Mouse (Mus musculus) inflammation-experienced regulatory T-cells, adult 6 months (primary cell): ENCODE measurements around the gene Minos1. TPM values are rescaled to one million over a fixed set of nuclear protein-coding genes. Genes with fewer than 3 reads are reported as not detected.

Experiments
- ATAC-seq: one replicate; pipeline ENCODE4 v1.8.0; 2017
- polyA plus RNA-seq, 3 experiments: library from polyadenylated mRNA; unstranded; fragments of 100-300 nt; shearing (Covaris generic); gene quantifications; one replicate each; pipeline ENCODE4 v1.2.1; 2017

Minos1 gene
- 100 to 1,000 TPM; 341 to 392 (median 352) TPM for polyA plus RNA-seq

DNA sequence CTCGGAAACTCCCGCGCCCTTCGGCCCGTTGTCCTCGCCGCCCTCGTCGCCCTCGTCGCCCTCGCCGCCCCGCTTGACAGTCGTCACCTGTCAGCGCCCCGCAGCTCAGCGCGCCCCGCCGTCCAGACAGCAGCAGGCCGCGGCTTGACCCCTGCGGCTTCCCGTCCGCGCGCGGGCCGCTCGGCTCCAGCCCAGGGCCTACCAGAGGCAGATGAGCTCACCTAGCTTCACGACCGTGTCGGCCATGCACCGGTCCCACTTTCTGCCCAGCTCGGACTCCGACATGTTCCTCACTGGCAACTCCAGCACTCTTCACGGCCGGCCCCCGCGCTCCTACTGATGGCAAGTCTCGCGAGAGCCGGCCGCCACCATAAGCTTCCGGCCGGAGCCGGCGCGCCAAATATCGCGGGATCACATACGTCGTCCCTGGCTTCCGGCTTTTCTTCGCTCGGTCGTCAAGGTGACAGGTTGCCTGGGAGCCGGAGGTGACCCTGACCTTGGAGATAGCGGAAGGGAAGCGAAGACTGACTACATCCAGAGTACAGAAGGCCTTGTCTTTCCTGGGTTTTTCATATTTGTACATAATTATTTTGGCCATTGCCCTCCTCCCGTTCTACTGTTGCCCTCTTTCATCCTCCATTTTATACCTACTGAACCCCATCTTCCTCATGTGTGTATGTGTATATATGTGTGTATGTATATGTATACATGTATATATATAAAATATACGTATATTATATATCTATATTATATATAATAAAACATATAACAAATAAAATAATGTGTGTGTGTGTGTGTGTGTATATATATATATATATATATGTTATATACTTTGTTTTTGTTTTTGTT, at the start of gene Minos1:
Gene Minos1, minus strand, starts transcription at position 413 of the 849 bp plus-strand sequence.
- ATAC-seq, result peak; percentile 99

DNA sequence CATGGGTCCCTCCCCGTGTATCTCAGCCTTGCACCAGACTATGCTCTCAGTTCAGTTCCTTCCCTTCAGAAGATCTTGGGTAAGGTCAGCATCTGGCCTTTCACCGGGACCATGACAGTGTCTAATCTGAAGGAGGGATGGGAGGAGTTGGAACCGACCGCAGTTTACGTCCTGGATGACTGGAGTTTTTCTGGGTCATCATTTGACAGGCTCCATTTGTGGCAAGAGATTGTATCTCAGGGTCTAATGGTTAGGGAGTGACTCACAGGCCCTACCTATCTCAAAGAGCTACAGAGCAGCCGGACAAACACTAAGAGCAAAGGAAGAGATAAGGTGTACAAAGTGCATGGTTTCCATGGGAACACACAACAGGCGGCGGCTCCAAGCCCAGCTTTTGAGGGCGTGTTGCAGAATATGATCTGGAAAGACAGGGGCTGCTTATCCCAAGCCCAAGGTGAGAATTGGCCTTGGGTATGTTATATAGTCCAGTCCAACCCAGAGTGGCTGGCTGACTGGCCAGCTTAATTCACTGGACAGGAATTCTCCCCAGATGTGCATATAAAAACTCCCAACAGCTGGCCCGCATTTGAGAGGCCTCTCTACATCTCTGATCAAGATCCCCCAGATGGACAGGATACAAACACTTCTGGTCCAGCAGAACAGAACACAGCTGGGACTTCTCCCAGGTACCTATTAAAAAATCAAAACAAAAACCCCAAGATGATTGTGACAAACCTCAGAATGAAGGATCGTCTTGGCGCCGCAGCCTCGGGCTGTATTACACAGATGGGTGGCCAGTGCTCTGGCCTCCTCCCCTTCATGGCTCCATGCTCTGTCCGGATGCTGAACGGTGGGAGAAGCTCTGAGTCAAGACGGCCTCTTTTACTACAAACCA, 49.1 kb upstream of the Minos1 start:
- no peak for ATAC-seq

DNA sequence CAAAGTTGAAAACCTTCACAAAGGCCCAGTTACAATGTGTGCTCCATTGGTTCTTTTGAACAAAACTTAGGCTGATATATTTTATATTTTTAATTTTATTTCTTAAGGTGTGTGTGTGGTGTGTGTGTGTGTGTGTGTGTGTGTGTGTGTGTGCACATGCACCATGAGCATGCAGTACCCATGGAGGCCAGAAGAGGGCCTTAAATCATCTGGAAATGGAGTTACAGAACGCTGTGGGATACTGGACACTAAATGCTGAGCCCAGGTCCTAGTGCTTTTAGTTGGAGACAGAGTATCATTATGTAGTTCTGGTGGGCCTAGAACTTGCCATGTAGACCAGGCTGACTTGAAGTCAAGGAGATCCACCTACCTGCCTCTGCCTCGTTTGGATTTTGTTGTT, 48.3 kb upstream of the Minos1 start:
- no peak for ATAC-seq

DNA sequence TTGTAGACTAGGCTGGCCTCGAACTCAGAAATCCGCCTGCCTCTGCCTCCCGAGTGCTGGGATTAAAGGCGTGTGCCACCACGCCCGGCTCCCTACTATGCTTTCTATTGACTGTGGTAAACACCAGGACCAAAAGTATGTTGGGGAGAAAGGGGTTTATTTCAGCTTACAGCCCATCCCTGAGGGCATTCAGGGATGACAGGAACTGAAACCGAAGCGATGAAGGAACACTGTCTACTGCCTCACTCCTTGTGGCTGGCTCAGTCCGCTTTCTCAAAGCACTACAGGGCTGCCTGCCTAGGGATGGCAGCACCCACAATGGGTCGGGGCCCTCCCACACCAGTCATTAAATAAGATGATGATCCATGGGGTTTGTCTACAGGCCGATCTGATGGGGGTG, 47.5 kb upstream of the Minos1 start:
- no peak for ATAC-seq

DNA sequence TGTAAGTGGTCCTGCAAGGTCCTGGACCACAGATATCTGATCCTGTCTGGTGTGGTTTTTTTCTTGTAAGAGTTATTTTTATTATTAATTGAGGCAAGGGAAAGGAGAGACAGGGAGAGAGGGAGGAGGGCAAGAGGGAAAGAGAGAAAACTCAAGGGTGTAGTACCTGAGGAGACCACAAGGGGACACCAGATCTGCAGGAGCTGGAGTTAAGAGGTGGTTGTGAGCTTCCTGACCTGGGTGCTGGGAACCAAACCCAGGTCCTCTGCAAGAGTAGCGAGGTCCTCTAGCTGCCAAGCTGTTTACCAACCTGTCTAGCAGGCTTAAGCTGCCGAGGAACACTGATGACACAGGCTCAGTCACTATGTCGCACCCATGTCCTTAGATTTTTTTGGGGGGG, 47.0 kb upstream of the Minos1 start:
- ATAC-seq, result no peak

DNA sequence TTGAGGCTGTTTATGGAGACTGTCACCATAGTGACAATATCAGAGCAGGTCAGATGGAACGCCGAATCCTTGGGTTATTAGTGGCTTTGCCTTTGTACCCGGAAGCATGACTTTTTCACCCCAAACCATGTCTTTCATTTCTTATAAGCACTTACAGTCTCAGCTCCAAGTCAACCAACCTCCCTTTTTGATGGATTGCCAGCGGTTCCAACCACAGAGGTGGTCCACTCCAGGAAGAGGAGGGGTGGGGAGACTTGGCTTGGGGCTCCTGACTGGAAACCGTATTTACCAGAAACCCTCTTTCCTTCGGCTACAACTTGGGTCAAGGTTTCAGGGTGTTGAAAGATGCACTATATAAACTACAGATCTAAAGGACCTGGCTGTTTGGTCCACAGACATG, 45.1 kb upstream of the Minos1 start:
- no peak for ATAC-seq

DNA sequence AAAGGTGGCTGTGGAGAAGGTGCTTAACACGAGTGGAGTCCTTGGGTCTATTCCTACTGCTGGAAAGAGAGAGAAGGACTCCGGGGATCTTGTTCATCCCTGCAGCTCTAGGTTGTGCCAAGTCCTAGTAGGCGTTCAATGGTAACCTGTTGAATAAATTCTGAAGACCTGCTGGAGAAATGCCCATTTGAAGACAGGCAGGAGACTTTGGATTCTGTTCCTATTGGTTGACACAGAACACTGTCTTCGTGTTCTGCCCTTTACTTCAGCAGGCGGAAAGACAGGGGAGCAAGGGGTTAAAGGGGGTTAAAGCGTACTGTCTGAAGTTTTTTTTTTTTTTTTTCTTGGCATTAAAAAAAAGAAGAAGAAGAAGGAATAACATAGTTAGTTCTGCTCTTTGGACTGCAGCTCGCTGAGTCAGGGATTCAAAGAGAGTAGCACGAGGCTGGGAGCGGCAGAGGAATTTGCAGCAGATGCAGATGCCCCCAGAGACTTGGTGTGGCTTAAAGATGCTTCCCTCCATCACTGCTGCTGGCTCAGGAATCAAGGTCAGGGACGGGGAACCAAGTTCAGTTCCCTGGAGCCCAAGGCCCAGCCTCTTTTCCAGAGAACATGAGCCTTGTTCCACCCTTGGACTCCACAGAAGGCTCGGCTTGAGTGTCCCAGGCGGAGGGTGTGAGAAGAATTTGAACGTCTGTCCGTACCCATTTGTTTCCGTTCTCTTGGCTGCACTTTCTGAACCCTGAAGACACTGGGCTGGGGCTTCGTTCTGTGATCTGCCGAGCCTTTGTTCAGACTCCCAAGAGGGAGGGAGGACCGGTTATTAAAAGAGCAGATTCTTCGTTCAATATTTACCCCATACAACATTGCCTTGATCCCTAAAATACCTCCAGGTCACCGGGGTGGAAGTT, 44.4 kb upstream of the Minos1 start:
- no peak for ATAC-seq

DNA sequence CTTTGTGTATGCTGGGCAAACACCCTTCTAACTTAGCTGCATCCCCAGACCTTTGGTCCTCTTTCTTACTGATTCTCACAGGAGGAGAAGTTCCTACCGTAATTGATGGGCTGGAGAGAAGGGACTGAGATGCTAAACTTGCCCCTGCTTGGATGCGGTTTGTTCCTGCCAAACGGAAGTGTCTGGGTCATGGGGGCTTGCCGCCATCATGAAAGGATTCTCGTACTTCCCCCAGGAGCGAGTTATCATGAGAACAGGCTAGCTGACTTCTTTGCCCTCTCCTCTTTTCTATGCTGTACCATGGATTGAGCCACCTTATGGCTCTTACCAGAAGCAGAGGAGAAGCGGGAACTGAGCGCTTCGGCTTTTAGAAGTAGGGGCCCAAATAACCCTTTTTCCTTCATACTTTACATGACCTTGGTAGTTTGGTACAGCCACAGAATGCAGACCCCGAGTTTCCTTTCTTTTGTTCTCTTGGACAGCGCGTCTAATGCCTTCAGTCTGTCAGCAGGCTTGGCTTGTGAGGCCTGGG, 38.9 kb upstream of the Minos1 start:
- no peak for ATAC-seq

DNA sequence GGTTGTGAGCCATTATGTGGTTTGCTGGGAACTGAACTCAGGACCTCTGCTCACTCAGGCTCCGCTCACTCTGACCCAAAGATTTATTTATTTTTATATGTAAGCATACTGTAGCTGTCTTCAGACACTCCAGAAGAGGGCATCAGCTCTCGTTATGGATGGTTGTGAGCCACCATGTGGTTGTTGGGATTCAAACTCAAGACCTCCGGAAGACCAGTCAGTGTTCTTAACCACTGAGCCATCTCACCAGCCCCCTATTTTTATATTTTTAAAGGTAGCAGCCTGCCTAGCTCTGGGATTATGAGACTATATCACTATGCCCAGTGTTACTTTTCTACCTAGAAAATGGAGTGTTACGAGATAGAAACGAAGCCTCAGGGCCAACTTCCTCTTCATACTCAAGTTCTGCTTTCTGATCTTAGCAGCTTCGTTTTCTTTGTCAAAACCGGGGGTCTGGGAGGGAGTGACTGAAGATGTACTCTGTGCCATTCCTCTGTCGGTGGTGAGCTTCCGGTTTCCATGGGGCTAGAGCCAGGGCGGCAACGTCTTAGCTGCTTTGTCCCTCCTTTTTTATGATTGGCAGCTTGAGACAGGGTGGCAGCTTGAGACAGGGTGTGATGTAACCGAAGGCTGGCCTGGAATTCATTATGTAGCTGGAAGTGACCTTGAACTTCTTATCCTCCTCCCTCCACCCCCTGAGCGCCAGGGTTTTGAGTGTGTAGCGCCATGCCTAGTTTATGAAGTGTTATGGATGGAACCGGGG, 38.3 kb upstream of the Minos1 start:
- ATAC-seq, result no peak

DNA sequence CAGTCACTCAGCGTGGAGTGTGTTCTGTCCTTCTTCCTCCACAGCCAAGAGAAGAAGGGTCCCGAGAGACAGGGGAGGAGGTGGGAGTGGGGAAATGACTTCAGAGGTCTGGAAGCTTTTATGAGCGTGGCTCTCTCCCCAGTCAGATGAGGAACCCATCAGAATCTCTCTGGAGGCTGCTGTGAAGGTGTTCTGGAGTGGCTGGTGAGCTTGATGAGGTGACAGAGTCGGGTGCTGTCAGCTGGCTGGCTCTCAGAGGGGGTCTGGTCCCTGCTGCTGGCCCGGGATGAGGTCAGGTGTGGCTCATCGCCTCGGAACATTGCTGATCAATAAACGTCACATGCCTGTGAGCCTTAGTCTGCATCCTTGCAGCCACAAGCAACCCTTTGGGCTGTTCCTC, 36.2 kb upstream of the Minos1 start:
- ATAC-seq, result no peak

DNA sequence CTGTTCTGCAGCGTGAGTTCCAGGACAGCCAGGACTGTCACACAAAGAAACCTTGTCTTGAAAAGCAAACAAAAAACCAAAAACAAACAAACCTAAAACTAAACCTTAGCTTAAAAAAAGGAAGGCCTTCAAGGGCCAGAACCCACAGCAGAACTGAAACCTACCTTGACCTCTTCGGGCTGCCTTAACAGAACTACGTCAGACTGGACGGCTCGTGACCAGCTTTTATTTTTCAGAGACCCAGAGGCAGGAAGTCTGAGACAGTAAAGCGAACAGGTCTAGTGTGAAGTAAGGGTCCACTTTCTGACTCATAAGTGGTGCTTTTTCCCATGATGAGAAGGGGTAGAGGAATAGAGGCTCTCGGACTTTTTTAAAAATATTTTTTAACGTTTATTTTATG, 35.3 kb upstream of the Minos1 start:
- no peak for ATAC-seq

DNA sequence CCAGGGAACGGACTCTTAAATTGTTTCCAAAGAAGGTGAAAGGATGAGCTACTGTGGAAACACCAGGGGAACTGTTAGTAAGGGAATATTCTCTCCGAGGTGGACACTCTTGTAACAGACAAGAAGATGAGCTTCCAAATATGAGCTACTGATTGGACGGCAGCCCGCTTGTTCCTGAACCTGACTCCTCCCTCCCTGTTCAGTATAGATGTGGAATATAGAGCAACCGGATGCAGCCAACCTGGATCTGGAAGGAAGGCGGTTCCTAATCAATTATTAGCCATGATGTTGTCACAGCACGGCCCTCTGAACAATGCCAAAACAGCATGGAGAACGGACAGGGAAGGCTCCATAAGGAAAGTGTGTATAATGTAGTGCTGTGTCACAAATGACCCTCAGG, 34.3 kb upstream of the Minos1 start:
- no peak for ATAC-seq

DNA sequence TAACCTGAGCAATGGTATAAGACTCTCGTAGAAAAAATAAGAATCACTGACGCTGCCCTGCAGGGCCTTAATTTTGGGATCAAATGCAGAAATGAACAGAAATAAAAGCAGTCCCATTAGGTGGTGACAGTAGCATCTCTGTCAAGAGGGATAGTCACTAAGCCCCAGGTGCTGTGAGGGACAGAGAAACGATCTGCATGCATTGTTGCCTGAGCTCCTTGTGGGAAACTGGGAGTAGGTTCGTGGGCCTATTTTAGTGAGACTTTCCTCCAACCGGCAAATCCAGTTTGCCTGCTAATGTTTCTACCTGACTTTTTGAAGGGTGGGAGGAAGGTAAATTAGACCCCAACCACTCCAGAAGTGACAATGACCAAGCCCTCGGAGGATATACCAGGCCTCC, 33.2 kb upstream of the Minos1 start:
- ATAC-seq, result no peak

DNA sequence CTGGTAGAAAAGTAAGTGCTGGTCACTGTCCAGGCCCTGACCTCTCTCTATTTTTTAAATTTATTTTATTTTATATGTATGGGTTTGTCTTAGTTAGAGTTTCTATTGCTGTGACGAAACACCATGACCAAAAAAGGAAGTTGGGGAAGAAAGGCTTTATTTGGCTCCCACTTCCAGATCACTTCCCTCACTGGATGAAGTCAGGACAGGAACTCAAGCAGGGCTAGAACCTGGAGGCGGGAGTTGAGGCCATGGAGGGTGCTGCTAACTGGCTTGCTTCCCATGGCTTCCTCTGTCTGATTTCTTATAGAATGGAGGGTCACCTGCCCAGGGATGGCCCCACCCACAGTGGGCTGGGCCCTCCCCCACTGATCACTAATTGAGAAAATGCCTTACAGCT, 30.2 kb upstream of the Minos1 start:
- no peak for ATAC-seq

DNA sequence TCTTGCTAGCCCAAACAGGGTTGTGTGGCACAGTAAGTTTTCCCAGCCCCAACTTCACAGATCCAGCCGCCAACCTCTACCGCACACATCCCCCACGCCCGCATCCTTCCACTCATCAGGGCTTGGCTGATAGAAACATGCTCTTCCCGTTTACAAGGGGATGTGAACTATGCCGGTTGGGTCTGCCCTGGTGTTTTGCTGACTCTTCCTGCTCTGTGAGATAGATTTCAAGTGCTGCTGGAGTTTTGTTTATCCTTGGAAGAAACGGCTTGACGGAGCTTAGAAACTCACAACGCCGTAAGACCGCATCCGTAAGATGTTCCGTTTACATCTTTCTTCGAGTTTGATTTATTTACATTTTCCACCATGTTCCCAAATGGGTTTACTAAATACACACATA, 27.4 kb upstream of the Minos1 start:
- ATAC-seq, result no peak

DNA sequence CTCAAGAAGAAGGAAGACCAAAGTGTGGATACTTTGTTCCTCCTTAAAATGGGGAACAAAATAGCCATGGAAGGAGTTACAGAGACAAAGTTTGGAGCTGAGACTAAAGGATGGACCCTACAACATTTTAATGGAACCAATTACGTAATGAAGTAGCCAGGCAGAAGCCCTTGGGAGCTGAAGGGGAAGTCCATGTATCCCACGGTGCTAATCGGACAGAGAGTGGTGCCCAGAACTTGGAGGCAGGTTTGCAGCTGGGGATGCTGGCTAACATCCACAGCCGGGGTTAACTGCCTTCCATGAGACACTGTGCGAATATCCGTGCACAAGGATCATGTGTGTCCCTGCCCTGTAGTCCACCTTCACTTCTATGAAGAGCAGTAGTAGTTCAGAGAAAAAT, 25.6 kb upstream of the Minos1 start:
- ATAC-seq, result no peak

DNA sequence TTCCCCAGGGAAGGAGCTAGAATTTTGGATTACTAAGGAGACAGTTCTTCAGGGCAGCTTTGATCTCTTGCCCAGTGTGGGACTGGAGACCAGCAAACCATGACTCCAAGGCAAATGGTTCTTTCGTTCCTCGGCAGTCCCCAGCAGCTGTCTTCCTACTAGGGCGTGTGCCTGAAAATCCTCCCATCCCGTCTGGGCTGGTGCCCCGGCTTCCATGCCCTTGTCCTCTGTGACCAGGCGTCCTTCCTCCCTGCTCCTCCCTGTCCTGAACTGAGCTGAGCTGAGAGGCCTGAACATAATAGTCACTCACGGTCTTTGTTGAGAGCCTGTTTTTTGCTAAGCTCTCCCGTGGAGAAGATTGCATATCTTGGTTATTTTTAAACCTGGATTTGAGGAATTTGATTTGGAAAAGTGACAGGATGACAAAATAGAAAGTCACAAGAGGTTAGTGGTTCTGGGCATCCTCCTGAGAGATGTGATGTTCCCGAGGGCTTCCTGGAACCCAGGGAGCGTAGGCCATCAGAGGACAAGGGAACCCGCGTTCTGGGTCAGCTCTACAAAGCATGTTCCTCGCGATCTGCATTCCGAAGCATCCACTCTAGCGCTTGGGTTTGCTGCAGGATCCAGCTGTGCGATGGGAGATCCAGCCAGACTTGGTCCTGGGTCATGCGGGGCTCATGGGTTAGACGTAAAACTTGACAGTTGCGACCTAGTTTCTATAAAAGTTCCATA, 23.8 kb upstream of the Minos1 start:
- ATAC-seq, result no peak

DNA sequence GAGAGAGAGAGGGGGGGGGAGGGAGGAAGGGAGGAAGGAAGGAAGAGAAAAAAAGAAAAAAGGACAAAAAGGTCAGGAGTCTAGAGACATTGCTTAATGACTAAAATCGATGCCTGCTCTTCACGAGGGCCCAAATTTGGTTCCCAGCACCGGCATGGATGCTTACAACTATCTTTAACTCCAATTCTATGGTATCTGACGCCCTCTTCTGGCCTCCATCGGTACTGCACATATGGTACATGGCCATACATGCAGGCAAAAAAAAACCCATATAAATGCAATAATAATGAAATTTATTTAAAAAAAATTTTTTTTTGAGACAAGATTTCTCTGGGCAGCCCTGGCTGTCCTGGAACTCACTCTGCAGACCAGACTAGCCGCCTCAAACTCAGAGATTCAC, 20.5 kb upstream of the Minos1 start:
- ATAC-seq, result no peak

DNA sequence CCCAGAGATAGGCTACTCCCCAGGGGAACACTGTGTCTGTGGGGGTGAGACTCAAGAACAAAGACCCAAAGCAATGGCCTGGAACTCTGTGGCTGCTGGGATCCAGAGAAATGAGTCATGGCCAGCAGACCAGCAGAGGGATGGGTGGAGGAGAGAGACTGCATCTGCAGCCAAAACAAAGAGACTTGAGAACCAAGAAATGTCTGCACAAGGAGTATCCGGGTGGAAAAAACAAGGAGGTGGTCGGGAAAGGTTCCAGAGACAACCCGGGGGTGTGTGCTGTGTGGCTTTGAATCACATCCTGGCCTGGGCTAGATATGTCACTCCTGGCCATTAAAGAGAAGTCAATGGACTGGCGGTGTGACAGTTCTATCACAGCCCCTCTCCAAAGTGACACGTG, 15.8 kb upstream of the Minos1 start:
- ATAC-seq, result no peak

DNA sequence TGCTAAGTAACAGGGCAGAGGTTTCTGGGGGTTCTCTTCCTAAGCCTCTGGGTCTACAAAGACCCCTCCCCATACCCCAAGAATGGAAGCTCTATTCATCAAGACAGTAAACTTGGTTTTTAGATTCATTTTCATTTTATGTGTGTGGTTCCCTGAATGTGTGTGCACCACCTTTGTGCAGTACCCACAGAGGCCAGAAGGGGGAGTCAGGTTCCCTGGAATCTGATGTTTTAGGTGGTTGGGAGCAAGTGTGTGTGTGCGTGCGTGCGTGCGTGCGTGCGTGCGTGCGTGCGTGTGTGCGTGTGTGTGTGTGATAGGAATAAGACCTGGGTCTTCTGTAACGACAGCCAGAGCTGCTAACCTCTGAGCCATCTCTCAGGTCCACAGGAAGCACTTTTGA, 14.2 kb upstream of the Minos1 start:
- no peak for ATAC-seq

DNA sequence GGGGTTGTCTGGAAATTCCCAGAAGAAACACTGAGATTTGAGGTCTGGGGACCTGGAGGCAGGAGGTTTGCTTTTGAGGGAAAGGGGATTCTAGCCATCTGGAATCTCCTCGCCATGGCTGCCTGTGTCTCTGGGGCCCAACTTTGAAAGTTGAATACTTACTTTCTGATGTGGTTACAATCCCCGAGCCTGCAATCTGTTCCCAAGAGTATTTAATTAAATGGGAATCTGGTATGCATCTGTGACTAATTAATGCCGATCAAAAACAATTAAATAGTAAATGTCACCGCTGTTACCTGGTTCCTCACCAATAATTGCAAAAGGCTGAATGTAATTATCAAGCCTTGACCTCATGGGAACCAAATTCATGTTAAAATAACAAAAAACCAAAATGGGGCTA, 13.7 kb upstream of the Minos1 start:
- no peak for ATAC-seq
